9 mouse cellular contexts compared by ENCODE assay signal in the genomic region with DNA sequence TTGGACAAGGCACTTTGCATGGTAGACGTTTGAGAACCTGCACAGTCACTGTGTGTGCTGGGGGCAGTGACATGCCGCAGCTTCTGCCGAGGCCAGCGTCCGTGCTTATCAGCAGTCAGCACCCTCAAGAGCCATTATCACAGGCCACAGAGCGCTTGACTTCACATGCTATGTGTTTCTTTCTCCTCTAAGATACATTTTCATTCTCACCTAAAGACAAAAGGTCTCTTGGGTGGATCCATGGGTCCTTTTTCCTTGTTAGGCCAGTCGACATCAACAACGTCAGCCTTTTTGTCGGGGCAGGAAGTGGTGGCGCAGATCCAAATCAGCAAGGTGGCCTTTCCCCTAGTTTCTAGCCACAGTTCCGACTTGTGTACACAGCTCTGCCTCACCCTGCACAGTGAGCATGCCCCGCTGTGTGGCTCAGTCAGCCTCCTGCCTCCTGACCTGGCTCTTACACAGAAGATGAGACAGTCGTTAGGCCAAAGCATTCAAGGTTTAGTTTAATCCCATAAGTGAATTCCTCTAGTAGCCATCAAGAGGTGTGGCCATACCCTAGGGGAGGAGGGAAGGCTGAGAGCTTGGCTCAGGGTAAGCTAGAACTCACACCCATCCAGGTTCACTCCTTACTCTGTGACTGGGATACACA.
DNase-seq lines count a peak whose midpoint lies in the region; ATAC-seq and TF ChIP-seq lines count a peak whose summit lies in the region.
"Had no signal": no experiment of that assay in that cellular context is flagged by ENCODE, and none has a peak within 500 bp of the region (broad histone marks: within the 10 kb centered on the region; RNA-seq: fewer than 3 reads in every experiment).

No protein-coding gene starts in this region.

- intact Hi-C loops in left cerebral cortex, postnatal 10 days (cut with DNase I): loop anchor here (2.0 to 5.0 kb wide), 2 partner anchors 83 to 133 kb away; a partner anchor contains a TSS
- intact Hi-C loops in gastrocnemius, adult 2 months (cut with DNase I): loop anchor here (2.0 kb wide), 3 partner anchors 85 to 147 kb away; a partner anchor contains a TSS

- no peak overlapping the region for H3K27ac ChIP-seq in gastrocnemius, adult 2 months
- H3K27ac ChIP-seq: limb, embryonic 15.5 days had no signal

- peak; percentile 74 for ATAC-seq in monocyte, adult 5-6 weeks (replicated peaks; ENCODE audit: insufficient number of reproducible peaks, low FRiP score, low TSS enrichment, poor library complexity, severe bottlenecking)

- peak; percentile 9 for DNase-seq in ovary, adult 18-20 months (ENCODE audit: low spot score)
- no peak for DNase-seq in ovary, postnatal 10 days (ENCODE audit: low spot score)
- DNase-seq in c-Kit-positive CD71-positive TER-119-positive erythroid progenitor cells, embryonic 14.5 days (ENCODE audit: low spot score): peak; percentile 88
- DNase-seq in heart, postnatal 4 days: peak; percentile 78
- peak; percentile 32 to 90 for DNase-seq in left cerebral cortex, postnatal 10 days (ENCODE audit: extremely low spot score in 1 of 2, low spot score in 2 of 2)
- peak; percentile 14 for DNase-seq in testis, postnatal 14 days (ENCODE audit: low spot score)
- DNase-seq in gastrocnemius, adult 2 months: no peak

- no peak overlapping the region for H3K4me3 ChIP-seq in gastrocnemius, adult 2 months
- H3K4me3 ChIP-seq: limb, embryonic 15.5 days had no signal

- no peak for TF ChIP-seq CTCF in gastrocnemius, adult 2 months (IDR thresholded peaks at IDR 0.05)

Comparison
In these comparisons a context has a peak if more than half of its experiments do, and no peak if none do; other contexts are left out.
1. DNase-seq: peak in ovary, adult 18-20 months (single experiment), c-Kit-positive CD71-positive TER-119-positive erythroid progenitor cells, embryonic 14.5 days (single experiment), heart, postnatal 4 days (single experiment), left cerebral cortex, postnatal 10 days (2 of 2) and testis, postnatal 14 days (single experiment); none in ovary, postnatal 10 days (single experiment) and gastrocnemius, adult 2 months (single experiment).